Mouse (Mus musculus) testis, postnatal 14 days (tissue): Measurements from ENCODE around the gene Fam8a1.
A peak's percentile ranks its signal among the peaks of the same experiment; 100 is the strongest.

Source experiments
- DNase-seq: peaks from one replicate; pipeline ENCODE4 v3.0.0; 2021; ENCODE audit warnings: low spot score

Fam8a1 gene

GRCm38 (mm10) chr13:46677721-46678120 is 8.4 kb downstream of the Fam8a1 start:
- no peak for DNase-seq

DNA sequence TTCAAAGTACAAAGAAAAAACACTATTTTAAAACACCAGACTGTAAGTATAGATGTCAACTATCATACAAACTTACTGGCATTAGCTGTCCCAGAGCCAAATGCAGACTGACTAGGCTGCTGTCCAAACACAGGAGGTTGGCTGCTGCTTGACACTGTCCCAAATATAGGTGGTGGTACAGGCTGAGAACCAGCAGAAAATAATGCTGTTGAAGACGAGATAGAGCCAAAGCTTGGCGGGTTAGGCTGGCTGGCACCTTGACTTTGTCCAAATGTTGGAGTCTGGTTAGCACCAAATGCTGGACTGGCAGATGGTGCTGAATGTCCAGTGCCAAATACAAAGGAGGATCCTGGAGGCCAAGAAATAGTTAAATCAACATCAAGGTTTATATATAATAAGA is 13.6 kb downstream of the Fam8a1 start:
- DNase-seq = no peak

- no peak for DNase-seq
These were observed 14.0 kb downstream of the Fam8a1 start for GRCm38 (mm10) chr13:46683370-46683769.

- no peak for DNase-seq
These were observed 21.4 kb downstream of the Fam8a1 start for GRCm38 (mm10) chr13:46690559-46691241.

DNA sequence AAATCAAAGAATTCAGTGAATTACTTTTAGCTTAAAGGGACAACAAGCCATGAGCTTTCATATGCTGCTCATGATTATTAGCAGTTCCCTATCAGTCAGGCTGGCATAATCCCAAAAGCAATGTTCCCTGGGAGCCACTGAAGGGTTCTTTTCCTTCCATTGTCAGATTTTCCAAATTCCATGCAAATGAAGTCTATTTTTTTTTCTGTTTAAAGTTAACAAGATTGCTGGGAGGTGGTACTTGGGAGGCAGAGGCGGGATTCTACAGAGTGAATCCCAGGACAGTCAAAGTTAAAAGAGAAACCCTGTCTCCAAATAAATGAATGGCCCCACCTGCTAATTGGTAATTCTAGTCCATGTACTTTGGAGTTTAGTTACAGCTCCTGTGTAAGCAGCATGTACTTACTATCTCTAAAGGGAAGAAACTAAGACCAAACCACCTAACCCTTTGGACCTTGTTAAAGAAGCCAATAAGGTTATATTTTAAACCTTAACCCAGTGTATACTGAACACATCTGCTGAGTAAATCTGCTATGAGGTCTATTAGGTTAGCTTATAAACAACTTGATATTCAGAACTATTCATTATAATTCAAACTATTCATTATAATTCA is 26.1 kb downstream of the Fam8a1 start:
- no peak for DNase-seq

GRCm38 (mm10) chr13:46695932-46696331 is 26.6 kb downstream of the Fam8a1 start:
- no peak for DNase-seq

GRCm38 (mm10) chr13:46696788-46697187 is 27.5 kb downstream of the Fam8a1 start:
- no peak for DNase-seq

GRCm38 (mm10) chr13:46699372-46699771 is 30.1 kb downstream of the Fam8a1 start:
- no peak for DNase-seq

DNA sequence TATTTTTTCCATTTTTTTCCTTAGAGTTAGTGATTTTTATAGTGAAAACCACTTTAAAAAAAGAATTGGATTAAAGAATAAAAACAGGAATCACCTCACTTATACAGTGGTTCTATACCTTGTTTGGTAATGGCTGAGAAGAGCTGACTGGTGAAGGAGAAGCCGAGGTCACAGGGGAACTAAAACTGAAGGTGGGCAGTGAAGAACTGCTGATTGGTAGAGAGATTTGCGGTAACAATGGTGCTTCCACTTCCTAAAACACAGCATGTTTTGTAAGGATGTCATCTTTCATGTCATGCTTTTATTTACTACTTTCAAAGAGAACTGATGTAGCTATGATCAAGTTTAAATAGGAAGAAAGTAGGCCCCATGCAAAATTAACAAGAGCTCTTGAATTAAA is 32.2 kb downstream of the Fam8a1 start:
- DNase-seq = no peak

DNA sequence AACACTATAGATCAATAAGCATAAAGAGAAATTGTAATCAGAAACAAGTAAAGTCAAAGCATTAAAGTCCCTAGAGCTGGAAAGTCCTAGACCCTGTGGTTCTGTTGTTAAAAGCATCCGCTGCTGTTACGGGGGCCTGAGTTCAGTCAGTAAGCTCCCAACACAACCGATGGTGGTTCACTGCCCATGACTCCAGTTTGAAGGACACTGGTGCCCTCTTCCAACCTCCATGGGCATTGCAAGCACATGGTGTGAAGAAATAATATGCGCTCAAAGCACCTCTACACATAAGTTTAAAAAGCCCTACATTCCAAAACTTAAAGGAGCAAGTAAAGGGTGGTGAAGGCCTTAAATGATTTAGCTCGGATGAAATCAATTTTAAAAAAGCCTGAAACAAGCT is 33.8 kb downstream of the Fam8a1 start:
- DNase-seq = no peak

GRCm38 (mm10) chr13:46713486-46713885 is 44.2 kb downstream of the Fam8a1 start:
- DNase-seq = no peak

DNA sequence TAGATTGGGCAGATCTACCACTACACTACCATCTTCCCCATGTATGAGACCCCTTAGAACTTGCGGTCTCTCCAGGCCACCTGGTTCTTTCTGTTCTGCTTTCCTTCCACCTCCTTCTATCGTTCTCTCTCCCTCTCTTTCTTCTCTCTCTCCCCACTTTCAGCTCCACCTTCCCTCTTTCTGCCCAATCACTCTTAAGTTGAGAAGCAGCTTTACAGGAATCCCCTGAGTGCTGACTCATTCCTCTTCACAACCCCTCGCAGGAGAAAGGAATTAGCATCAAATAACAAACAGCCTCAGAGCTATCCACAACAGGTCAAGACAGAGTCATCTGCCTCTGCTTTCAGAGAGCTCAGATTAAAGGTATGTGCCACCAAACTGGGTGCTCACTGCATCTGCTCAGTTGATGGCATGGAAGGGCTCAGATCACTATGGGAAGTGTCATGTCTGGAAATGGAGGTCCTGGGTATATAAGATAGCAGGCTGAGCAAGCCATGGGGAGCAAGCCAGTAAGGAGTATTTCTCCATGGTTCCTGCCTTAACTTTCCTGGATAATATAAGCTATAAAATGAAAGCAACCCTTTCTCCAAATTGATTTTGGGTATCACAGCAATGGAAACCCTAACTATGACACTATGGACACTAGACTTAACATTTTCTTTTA is 46.8 kb downstream of the Fam8a1 start:
- no peak for DNase-seq

- DNase-seq = no peak
These were observed 49.6 kb downstream of the Fam8a1 start for GRCm38 (mm10) chr13:46718893-46719400.

DNA sequence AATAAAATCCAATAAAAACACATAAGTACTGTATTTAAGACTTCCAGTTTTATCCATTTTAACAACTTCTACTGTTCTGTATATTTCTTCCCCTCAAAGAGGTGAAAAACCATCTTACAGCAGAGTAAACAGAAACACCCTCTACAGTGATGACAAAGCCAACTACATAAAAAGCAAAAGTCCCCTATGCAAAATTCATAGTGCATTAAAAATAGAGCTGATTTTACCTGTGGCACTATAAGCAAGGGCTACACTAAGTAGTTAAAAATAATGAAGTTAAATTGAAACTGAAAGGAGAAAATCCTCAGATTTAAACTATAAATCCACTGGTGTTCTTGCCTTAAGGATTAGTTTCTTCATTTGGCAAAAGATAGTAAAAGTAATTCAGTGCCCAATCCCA is 51.7 kb downstream of the Fam8a1 start:
- no peak for DNase-seq

- no peak for DNase-seq
These were observed 55.0 kb downstream of the Fam8a1 start for GRCm38 (mm10) chr13:46724371-46724770.

DNA sequence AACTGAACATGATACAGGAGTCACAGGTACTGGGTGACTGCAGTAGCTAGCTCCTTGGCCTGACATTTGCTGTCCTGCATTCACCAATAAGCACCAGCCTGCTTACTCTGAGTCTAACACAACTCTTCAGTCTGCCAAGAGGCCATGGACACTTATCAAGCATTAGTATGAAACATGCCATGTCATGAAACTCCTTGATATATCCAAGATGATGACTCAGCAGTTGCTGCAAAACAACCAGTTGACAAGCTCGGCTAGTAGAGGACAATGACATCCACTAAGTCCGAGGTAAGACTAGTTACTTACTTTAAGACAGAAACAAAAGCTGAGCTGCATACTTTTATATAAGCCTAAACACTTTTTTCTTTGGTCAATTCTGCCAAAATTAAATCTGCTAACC is 55.9 kb downstream of the Fam8a1 start:
- DNase-seq = no peak

DNA sequence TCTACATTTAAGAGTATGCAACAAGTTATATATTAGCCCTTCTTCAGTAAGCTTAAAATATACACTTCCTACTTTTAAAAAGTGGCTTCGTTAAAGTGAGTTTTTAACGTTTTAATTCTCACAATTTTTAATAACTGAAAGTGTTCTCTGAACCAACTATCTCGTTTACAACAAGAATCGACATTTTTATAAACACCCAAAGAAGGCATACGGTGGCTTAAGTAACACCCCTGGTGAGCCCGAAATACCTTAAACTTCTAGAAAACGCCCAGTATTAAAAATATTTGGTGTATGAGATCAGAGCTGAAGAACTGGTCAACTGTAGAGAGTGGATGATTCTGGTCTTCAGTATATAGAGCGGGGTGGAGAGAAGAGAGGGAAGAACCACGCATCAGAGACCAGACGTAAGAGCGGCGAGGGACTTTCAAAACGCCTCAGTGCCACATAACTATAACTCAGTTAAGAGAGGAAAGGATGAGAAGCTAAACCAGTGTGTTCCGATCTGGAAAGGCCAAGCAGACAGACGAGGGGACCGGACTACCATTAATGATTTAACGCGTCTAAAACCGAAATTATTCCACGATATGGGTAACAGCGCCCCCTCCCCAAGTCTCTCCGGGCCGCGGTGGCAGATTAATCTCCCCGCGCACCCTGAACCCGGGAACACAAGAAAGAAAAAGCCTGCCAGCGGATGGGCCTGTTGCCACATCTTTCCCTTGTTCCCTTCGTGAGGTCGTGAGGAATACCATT is 57.1 kb downstream of the Fam8a1 start:
- DNase-seq = no peak

GRCm38 (mm10) chr13:46727038-46727836 is 57.9 kb downstream of the Fam8a1 start:
- peak; percentile 86 for DNase-seq
